Mouse (Mus musculus): ENCODE data around the gene Ccdc62. TPM values are rescaled to one million over a fixed set of nuclear protein-coding genes. Genes with fewer than 3 reads are reported as not detected.

Gene Ccdc62
- polyA plus RNA-seq, 1 experiment from 2014 or later, result 5.0 TPM

GRCm38 (mm10) chr5:123989941-123990885 is 59.7 kb downstream of the Ccdc62 start:
- H3K4me1 ChIP-seq, result peaks cover 15% of the 10 kb centered on the region
- H3K4me3 ChIP-seq, result no peak overlapping the region
- H3K27ac ChIP-seq, result no peak overlapping the region
- no peaks in the 10 kb centered on the region for H3K9me3 ChIP-seq
- WGBS, result 88% methylated on average over 20 of the region's 20 CpGs
- no peaks in the 10 kb centered on the region; the same call in 1 of the 2 replicates for H3K36me3 ChIP-seq (replicated peaks)
- DNase-seq (ENCODE audit: extremely low spot score, low spot score), result no peak
- no peaks in the 10 kb centered on the region for H3K27me3 ChIP-seq (ENCODE audit: poor library complexity, severe bottlenecking)

- Histone ChIP-seq H3K27me3 (ENCODE audit: poor library complexity, severe bottlenecking) (no peaks in the 10 kb centered on the region), H3K9me3 (no peaks in the 10 kb centered on the region), H3K27ac (no peak overlapping the region), H3K4me3 (no peak overlapping the region), H3K4me1 (peaks cover 16% of the 10 kb centered on the region), H3K36me3 (replicated peaks) (no peaks in the 10 kb centered on the region; the same call in 1 of the 2 replicates)
- no peak for DNase-seq (ENCODE audit: extremely low spot score, low spot score)
- WGBS, result 85% methylated on average over 6 of the region's 6 CpGs
These were observed 60.8 kb downstream of the Ccdc62 start for GRCm38 (mm10) chr5:123991321-123991720.

GRCm38 (mm10) chr5:123992193-123992637 is 61.7 kb downstream of the Ccdc62 start:
- Histone ChIP-seq H3K27ac (no peak overlapping the region), H3K27me3 (ENCODE audit: poor library complexity, severe bottlenecking) (no peaks in the 10 kb centered on the region), H3K9me3 (no peaks in the 10 kb centered on the region), H3K36me3 (replicated peaks) (peaks cover 4% of the 10 kb centered on the region), H3K4me3 (no peak overlapping the region), H3K4me1 (peaks cover 14% of the 10 kb centered on the region)
- DNase-seq (ENCODE audit: extremely low spot score, low spot score), result no peak
- 84% methylated on average over 10 of the region's 10 CpGs for WGBS

GRCm38 (mm10) chr5:123992794-123993193 is 62.3 kb downstream of the Ccdc62 start:
- peak; percentile 82 for DNase-seq (ENCODE audit: extremely low spot score, low spot score)
- 38% methylated on average over 5 of the region's 5 CpGs for WGBS
- Histone ChIP-seq H3K36me3 (replicated peaks) (peaks cover 9% of the 10 kb centered on the region), H3K4me3 (no peak overlapping the region), H3K4me1 (peaks cover 14% of the 10 kb centered on the region), H3K27ac (no peak overlapping the region), H3K9me3 (no peaks in the 10 kb centered on the region), H3K27me3 (ENCODE audit: poor library complexity, severe bottlenecking) (no peaks in the 10 kb centered on the region)

GRCm38 (mm10) chr5:123993263-123994036 is 63.0 kb downstream of the Ccdc62 start:
- no peaks in the 10 kb centered on the region for H3K27me3 ChIP-seq (ENCODE audit: poor library complexity, severe bottlenecking)
- no peaks in the 10 kb centered on the region for H3K9me3 ChIP-seq
- H3K4me1 ChIP-seq, result peaks cover 14% of the 10 kb centered on the region
- DNase-seq (ENCODE audit: extremely low spot score, low spot score), result no peak
- 74% methylated on average over 7 of the region's 7 CpGs for WGBS
- H3K27ac ChIP-seq, result 0 out of 2 replicates have a peak overlapping the region, but pooled peaks have one; percentile 13
- H3K4me3 ChIP-seq, result no peak overlapping the region
- H3K36me3 ChIP-seq (replicated peaks), result peaks cover 9% of the 10 kb centered on the region

GRCm38 (mm10) chr5:123994468-123994867 is 64.0 kb downstream of the Ccdc62 start:
- peaks cover 15% of the 10 kb centered on the region for H3K36me3 ChIP-seq (replicated peaks)
- H3K27ac ChIP-seq, result no peak overlapping the region
- DNase-seq (ENCODE audit: extremely low spot score, low spot score), result no peak
- no peak overlapping the region for H3K4me3 ChIP-seq
- 88% methylated on average over 7 of the region's 7 CpGs for WGBS
- H3K9me3 ChIP-seq, result no peaks in the 10 kb centered on the region
- H3K27me3 ChIP-seq (ENCODE audit: poor library complexity, severe bottlenecking), result no peaks in the 10 kb centered on the region
- H3K4me1 ChIP-seq, result peaks cover 14% of the 10 kb centered on the region

- WGBS, result 85% methylated on average over 6 of the region's 6 CpGs
- no peaks in the 10 kb centered on the region for H3K27me3 ChIP-seq (ENCODE audit: poor library complexity, severe bottlenecking)
These were observed 64.9 kb downstream of the Ccdc62 start for GRCm38 (mm10) chr5:123995388-123995787.

GRCm38 (mm10) chr5:123996194-123996593 is 65.7 kb downstream of the Ccdc62 start:
- Histone ChIP-seq H3K4me3 (no peak overlapping the region), H3K27ac (no peak overlapping the region; the same call in 1 of the 2 replicates), H3K36me3 (replicated peaks) (peaks cover 18% of the 10 kb centered on the region; the same call in 1 of the 2 replicates), H3K27me3 (ENCODE audit: poor library complexity, severe bottlenecking) (no peaks in the 10 kb centered on the region), H3K9me3 (no peaks in the 10 kb centered on the region), H3K4me1 (peaks cover 14% of the 10 kb centered on the region)
- WGBS, result 90% methylated on average over 10 of the region's 10 CpGs
- no peak for DNase-seq (ENCODE audit: extremely low spot score, low spot score)

More at GRCm38 (mm10) chr5:123995388-123995787, 64.9 kb downstream of the Ccdc62 start:
- H3K4me3 ChIP-seq, result no peak overlapping the region
- H3K4me1 ChIP-seq, result peaks cover 14% of the 10 kb centered on the region
- no peak overlapping the region; the same call in 1 of the 2 replicates for H3K27ac ChIP-seq
- no peak for DNase-seq (ENCODE audit: extremely low spot score, low spot score)
- H3K36me3 ChIP-seq (replicated peaks), result peaks cover 18% of the 10 kb centered on the region
- H3K9me3 ChIP-seq, result no peaks in the 10 kb centered on the region

GRCm38 (mm10) chr5:123996695-123997094 is 66.2 kb downstream of the Ccdc62 start:
- peak overlapping the region; percentile 40; the same call in 1 of the 2 replicates for H3K27ac ChIP-seq
- no peaks in the 10 kb centered on the region for H3K9me3 ChIP-seq
- peaks cover 21% of the 10 kb centered on the region; the same call in 1 of the 2 replicates for H3K36me3 ChIP-seq (replicated peaks)
- 91% methylated on average over 14 of the region's 14 CpGs for WGBS
- H3K27me3 ChIP-seq (ENCODE audit: poor library complexity, severe bottlenecking), result no peaks in the 10 kb centered on the region
- H3K4me1 ChIP-seq, result peaks cover 14% of the 10 kb centered on the region
- DNase-seq (ENCODE audit: extremely low spot score, low spot score), result no peak
- no peak overlapping the region for H3K4me3 ChIP-seq

- no peaks in the 10 kb centered on the region for H3K9me3 ChIP-seq
- peaks cover 14% of the 10 kb centered on the region for H3K4me1 ChIP-seq
- 91% methylated on average over 24 of the region's 24 CpGs for WGBS
- H3K27ac ChIP-seq, result peak overlapping the region; percentile 40; the same call in 1 of the 2 replicates
- H3K4me3 ChIP-seq, result no peak overlapping the region
- H3K36me3 ChIP-seq (replicated peaks), result peaks cover 26% of the 10 kb centered on the region; the same call in 1 of the 2 replicates
- no peaks in the 10 kb centered on the region for H3K27me3 ChIP-seq (ENCODE audit: poor library complexity, severe bottlenecking)
- DNase-seq (ENCODE audit: extremely low spot score, low spot score), result no peak
These were observed 66.8 kb downstream of the Ccdc62 start for GRCm38 (mm10) chr5:123997211-123997751.

GRCm38 (mm10) chr5:123997811-123998210 is 67.3 kb downstream of the Ccdc62 start:
- no peak overlapping the region for H3K4me3 ChIP-seq
- DNase-seq (ENCODE audit: extremely low spot score, low spot score), result no peak
- WGBS, result 89% methylated on average over 16 of the region's 16 CpGs
- H3K4me1 ChIP-seq, result peaks cover 18% of the 10 kb centered on the region
- no peaks in the 10 kb centered on the region for H3K27me3 ChIP-seq (ENCODE audit: poor library complexity, severe bottlenecking)
- peaks cover 29% of the 10 kb centered on the region; the same call in 1 of the 2 replicates for H3K36me3 ChIP-seq (replicated peaks)
- H3K27ac ChIP-seq, result no peak overlapping the region
- no peaks in the 10 kb centered on the region for H3K9me3 ChIP-seq

- Histone ChIP-seq H3K9me3 (no peaks in the 10 kb centered on the region), H3K27ac (no peak overlapping the region), H3K4me3 (no peak overlapping the region), H3K36me3 (replicated peaks) (peaks cover 34% of the 10 kb centered on the region; the same call in 1 of the 2 replicates), H3K4me1 (peaks cover 18% of the 10 kb centered on the region), H3K27me3 (ENCODE audit: poor library complexity, severe bottlenecking) (no peaks in the 10 kb centered on the region)
- DNase-seq (ENCODE audit: extremely low spot score, low spot score), result no peak
- 89% methylated on average over 10 of the region's 10 CpGs for WGBS
These were observed 67.9 kb downstream of the Ccdc62 start for GRCm38 (mm10) chr5:123998370-123998769.
